Mouse (Mus musculus) naive thymus-derived CD4-positive, alpha-beta T cell, adult 5 months (primary cell): ENCODE measurements around the gene Grb2. TPM values are rescaled to one million over a fixed set of nuclear protein-coding genes. Genes with fewer than 3 reads are reported as not detected.

Source experiments
- polyA plus RNA-seq: library from polyadenylated mRNA; unstranded; fragments of 100-300 nt; shearing (Covaris generic); gene quantifications from one replicate; pipeline ENCODE4 v1.2.1, GENCODE M21; 2017

Grb2 gene
- 176 TPM for polyA plus RNA-seq

DNA sequence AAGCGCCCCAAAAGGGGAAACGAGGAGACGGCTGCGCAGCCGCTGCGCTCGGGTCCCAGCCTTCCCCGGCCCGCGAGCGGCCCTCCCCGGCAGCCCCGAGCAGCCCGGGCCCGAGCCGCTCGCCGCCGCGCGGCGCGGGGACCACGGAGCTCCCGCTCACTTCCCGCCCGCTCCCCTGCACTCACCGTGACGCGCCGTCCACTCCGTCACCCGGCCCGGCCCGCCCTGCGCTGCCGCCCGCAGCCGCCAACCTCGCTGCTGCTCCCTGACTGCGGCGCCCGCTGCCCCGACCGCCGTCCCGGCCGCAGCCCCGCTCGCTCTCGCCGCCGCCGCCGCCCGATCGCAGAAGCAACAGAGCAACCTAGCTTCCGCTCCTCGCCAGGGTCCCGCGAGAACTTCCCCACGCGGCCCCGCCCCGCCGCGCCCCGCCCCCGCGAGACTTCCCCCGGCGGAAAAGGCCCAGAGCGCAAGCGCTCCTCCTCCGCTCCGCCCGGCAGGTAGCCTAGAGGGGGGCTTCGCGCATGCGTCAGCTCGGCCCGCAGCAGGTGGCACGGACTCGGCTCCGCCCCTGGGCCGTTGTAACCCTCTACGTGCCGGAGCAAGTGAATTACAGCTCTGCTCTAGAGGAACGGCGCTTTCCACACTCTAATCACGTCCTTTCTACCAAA is at the start of gene Grb2:
TSS of gene Grb2 (minus strand) at position 389 of the 668 bp plus-strand sequence.

DNA sequence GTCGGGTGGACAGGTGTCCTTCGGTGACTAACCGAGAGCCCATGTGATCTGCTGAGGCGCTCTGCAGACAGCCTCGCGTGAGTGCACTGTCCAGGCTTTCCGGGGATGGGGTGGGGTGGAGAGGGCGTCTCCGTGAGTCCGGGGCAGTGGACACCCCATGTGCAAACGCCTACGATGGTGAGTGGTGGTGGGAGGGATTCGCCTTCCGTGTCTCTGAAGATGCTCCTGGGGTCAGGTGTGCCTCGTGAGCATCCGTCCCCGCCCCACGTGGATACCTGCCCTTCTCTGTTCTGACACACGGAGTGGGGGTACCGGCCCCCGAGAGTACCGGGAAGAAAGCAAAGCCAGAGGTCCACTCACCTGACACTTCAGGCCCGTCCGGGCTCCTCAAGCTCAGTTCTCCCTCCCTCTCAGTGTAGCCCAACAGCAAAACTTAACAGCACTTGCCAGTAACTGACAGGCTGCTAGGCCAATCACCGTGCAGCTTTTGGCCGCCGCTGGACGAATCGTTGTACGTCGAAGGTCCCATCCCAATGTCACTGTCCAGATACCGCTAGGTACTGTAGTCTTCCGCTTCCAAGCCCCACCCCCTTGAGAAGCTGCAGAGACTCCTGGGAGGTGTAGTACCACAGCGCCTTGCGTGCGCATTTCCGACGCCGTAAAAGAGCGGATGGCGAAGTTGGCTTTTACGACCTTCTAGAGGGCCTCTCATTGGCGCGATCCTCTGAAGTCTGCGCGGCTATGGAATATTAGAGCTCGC is 80.5 kb downstream of the Grb2 start, which contains the start of gene Slc25a19:
TSS of gene Slc25a19 (minus strand) at position 591 of the 760 bp plus-strand sequence.

DNA sequence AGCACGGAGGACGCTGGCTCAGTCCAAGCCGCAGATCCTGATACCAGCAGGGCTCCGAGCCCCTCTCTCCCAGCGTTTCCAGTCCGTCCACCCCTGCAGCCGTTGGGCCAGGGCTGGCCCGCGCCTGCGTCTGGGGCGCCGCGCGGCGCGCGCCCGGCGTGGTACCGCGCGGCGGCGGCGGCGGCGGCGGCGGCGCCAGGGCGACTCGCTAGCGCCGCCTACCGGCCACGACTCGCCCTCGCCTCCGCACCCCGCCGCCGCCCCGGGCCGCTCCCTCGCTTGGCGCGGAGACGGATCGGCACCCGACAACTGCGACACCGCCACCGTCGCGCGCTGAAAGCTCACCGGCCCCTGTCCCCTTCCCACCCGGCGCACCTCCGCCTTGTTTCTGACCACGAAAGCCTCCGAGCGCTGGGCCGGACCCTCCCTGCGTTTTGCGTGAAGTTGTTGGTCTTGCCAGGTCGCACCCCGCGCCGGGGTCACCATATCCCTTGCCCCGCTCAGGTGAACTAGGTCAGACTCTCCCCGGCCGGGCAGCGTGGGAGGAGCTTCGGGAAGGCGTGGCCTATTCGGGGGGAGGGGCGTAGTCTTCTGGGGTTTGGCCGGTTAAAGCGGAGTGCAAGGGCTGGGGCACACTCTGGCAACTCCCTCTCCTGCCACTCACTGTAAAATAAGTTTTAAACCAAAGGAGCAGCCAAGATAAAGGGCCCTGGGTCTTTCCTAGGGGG is 95.8 kb downstream of the Grb2 start, which contains the start of gene Mif4gd:
TSS of gene Mif4gd (minus strand) at position 560 of the 728 bp plus-strand sequence.

DNA sequence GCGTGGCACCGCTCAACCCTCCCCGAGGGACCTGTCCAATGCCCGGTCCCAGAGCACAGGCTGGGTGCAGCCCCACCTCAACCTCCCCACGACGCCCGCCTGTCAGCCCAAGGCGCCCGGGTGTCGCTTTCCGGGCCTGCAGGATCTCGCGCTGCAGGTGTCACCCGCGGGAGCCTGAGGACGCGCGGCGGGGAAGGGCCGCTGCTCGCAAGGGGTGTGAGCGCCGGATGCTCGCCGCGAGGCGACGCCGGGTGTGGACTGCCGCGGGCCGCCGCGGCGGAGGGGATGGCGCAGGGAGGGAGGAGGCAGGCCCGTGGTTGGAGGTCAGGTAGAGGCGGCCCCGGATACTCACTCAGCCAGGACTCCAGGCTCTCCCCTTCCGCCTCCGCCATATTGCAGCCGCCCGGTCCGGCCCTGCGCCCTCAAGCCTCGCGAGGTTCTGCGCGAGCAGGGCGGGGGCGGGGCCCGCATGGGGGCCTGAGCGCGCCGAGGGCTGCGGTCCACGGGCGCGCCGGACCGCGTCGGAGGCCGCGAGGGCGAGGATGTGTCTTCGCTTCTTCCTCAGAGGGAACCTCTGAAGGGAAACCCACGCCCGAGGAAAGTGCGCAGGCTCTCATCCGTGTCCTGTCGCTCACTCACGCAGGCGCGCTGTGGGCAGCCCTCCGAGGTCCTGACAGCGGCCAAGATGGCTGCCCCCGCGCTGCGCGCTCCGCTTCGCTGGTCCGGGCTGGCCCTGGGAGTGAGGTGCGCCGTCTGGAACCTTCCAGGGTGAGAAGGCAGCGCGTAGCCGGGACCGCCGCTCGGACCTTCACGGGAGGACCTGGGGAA is 104.7 kb downstream of the Grb2 start, which contains the start of the genes Mrps7 and Gga3:
TSS of gene Mrps7 (plus strand) at position 450 of the 828 bp plus-strand sequence.
TSS of gene Gga3 (minus strand) at position 576 of the 828 bp plus-strand sequence.

Other genes with a start within 250 kb of the Grb2 start
- gene Slc16a5, start 246.1 kb downstream of the Grb2 start, polyA plus RNA-seq, result 14.1 TPM
- 65.1 TPM for gene Armc7, start 232.9 kb downstream of the Grb2 start, polyA plus RNA-seq
- 244 TPM for gene Nt5c, start 216.7 kb downstream of the Grb2 start, polyA plus RNA-seq
- gene Jpt1, start 194.2 kb downstream of the Grb2 start, polyA plus RNA-seq, result 310 TPM
- 541 TPM for gene Sumo2, start 172.3 kb downstream of the Grb2 start, polyA plus RNA-seq
- gene Nup85, start 144.2 kb downstream of the Grb2 start, polyA plus RNA-seq, result 76.6 TPM
- gene Mrps7, start 104.7 kb downstream of the Grb2 start, polyA plus RNA-seq, result 62.9 TPM
- gene Gga3, start 104.5 kb downstream of the Grb2 start, polyA plus RNA-seq, result 51.5 TPM
- gene Mif4gd, start 95.6 kb downstream of the Grb2 start, polyA plus RNA-seq, result 168 TPM
- 27.4 TPM for gene Slc25a19, start 80.3 kb downstream of the Grb2 start, polyA plus RNA-seq
- gene Tmem94, start 56.8 kb upstream of the Grb2 start, polyA plus RNA-seq, result 20.7 TPM
- gene Caskin2, start 105.0 kb upstream of the Grb2 start, polyA plus RNA-seq, result 0.30 TPM
- 24.6 TPM for gene Tsen54, start 106.1 kb upstream of the Grb2 start, polyA plus RNA-seq
- 25.9 TPM for gene Llgl2, start 115.5 kb upstream of the Grb2 start, polyA plus RNA-seq
- not detected for gene Myo15b, start 149.8 kb upstream of the Grb2 start, polyA plus RNA-seq
- not detected for gene Smim5, start 191.4 kb upstream of the Grb2 start, polyA plus RNA-seq
- 0.36 TPM for gene Smim6, start 203.4 kb upstream of the Grb2 start, polyA plus RNA-seq
- gene Sap30bp, start 224.7 kb upstream of the Grb2 start, polyA plus RNA-seq, result 38.0 TPM
- 10.1 TPM for gene Recql5, start 224.9 kb upstream of the Grb2 start, polyA plus RNA-seq